Mouse (Mus musculus) forebrain, embryonic 14.5 days (tissue): Measurements from ENCODE around the gene Ssh1. TPM values are rescaled to one million over a fixed set of nuclear protein-coding genes. Genes with fewer than 3 reads are reported as not detected.
A peak's percentile ranks its signal among the peaks of the same experiment; 100 is the strongest.

Experiments
- ATAC-seq: fragments of 200-750 bp; cut with Nextera tagmentation; 2 replicates; pipeline ENCODE4 v1.8.0; 2017; ENCODE audit warnings: mild to moderate bottlenecking, moderate library complexity
- DNase-seq: peaks from one replicate; pipeline ENCODE4 v3.0.0-alpha.2; 2015; ENCODE audit warnings: low spot score
- H3K27ac ChIP-seq: fragments of 300-500 bp; sonication (generic); 2 replicates; pipeline ENCODE4 v1.5.1; 2014; ENCODE audit warnings: low read depth, mild to moderate bottlenecking, control low read depth, low read length, moderate library complexity
- H3K27me3 ChIP-seq: fragments of 300-500 bp; sonication (generic); replicated peaks from 2 replicates; pipeline ENCODE4 v1.6.1; 2014; ENCODE audit warnings: low read length, control low read depth, mixed read lengths; ENCODE audit not compliant: control insufficient read depth, insufficient read depth
- H3K36me3 ChIP-seq: fragments of 300-500 bp; sonication (generic); 2 replicates; pipeline ENCODE4 v1.6.1; 2014; ENCODE audit warnings: low read length, control low read depth; ENCODE audit not compliant: control insufficient read depth, insufficient read depth
- H3K4me1 ChIP-seq: fragments of 300-500 bp; sonication (generic); 2 replicates; pipeline ENCODE4 v1.6.1; 2014; ENCODE audit warnings: antibody characterized with exemption, low read length, control low read depth; ENCODE audit not compliant: control insufficient read depth, insufficient read depth
- H3K4me2 ChIP-seq: fragments of 300-500 bp; sonication (generic); 2 replicates; pipeline ENCODE4 v1.6.1; 2014; ENCODE audit warnings: mild to moderate bottlenecking, control low read depth, low read length
- H3K4me3 ChIP-seq: fragments of 300-500 bp; sonication (generic); 2 replicates; pipeline ENCODE4 v1.5.1; 2014; ENCODE audit warnings: low read depth, low read length, control low read depth
- H3K9ac ChIP-seq: fragments of 300-500 bp; sonication (generic); 2 replicates; pipeline ENCODE4 v1.6.1; 2014; ENCODE audit warnings: mild to moderate bottlenecking, low read length, control low read depth, moderate library complexity
- H3K9me3 ChIP-seq: fragments of 300-500 bp; sonication (generic); replicated peaks from 2 replicates; pipeline ENCODE4 v1.6.1; 2016; ENCODE audit warnings: low read length, control low read depth, mixed read lengths; ENCODE audit not compliant: control insufficient read depth
- WGBS: fragments of 180-500 bp; shearing (Covaris S2); extraction: QIAGEN DNeasy Blood & Tissue Kit; methylation state at CpG from one replicate; pipeline ENCODE4 v1.1.7; 2014; 5-methylcytosine and 5-hydroxymethylcytosine counted together
- polyA plus RNA-seq: library from polyadenylated mRNA; unstranded; fragments of >200 nt; fragmentation: Nextera tagmentation; extraction: Ambion mirVana; gene quantifications from 2 replicates; pipeline ENCODE4 v1.2.1, GENCODE M21; 2014

The Ssh1 gene
- polyA plus RNA-seq, 1 experiment from 2014 or later, result 16.0 TPM

DNA sequence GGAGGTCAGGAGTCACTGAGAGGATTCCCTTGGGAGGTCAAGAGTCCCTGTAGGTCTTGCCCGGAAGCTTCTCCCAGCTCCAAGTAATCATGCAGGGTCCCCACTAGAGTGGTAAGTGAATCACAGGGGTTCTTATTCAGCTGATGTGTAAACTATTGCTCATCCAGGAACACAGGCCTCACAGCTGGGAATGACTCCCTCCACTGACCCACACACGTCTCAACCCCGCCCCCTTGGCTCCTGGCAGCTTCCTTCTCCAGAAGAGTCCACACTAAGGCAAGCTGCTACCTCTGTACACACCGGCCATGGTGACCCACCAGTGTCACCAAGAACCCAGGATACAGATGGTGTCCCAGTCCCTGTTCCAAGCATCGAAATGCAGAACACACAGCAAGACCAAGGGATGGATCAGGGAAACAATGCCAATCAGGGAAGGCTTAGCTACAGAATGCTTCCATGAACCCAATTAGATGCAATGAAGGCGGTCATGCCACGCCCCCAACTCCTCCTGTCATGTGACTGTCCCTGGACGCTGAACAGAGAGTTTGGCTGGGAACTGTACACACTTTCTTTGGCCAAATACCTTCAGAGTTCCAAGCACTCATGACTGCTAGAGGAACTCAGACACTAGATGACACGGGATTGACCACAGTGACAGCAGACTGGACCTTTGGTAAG lies 18.0 kb downstream of the Ssh1 start:
- ATAC-seq (no peak), DNase-seq (peak; percentile 29)
- Histone ChIP-seq H3K4me3 (no peak overlapping the region), H3K4me1 (peaks cover 12% of the 10 kb centered on the region), H3K9ac (no peak overlapping the region), H3K4me2 (no peak overlapping the region), H3K9me3 (no peaks in the 10 kb centered on the region), H3K27ac (no peak overlapping the region), H3K36me3 (peaks cover 10% of the 10 kb centered on the region), H3K27me3 (no peaks in the 10 kb centered on the region)
- WGBS, result 63% methylated on average over 9 of the region's 9 CpGs

DNA sequence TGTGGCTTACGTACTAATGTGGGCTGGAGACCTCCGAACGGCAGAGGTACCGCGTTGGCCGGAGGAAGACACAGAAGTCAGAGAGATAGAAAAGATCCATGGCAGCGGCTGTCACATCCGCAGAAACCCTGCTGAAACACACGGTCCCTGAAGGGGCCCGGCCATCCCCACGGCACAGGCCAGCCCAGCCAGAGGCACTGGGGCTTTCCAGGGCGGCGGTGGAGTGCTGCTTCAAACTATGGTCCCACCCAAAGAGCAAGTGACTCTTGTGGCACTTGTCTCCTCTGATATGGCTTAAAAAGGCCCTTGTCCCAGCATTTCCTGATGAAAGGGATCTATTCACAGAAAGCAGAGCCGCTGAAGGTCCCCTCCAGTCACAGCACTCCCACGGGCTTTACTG lies 19.1 kb downstream of the Ssh1 start:
- 70% methylated on average over 15 of the region's 15 CpGs for WGBS
- Histone ChIP-seq H3K9ac (no peak overlapping the region), H3K27ac (no peak overlapping the region), H3K36me3 (peaks cover 17% of the 10 kb centered on the region), H3K9me3 (no peaks in the 10 kb centered on the region), H3K27me3 (no peaks in the 10 kb centered on the region), H3K4me2 (no peak overlapping the region), H3K4me3 (no peak overlapping the region), H3K4me1 (peaks cover 12% of the 10 kb centered on the region)
- ATAC-seq (no peak), DNase-seq (no peak)

DNA sequence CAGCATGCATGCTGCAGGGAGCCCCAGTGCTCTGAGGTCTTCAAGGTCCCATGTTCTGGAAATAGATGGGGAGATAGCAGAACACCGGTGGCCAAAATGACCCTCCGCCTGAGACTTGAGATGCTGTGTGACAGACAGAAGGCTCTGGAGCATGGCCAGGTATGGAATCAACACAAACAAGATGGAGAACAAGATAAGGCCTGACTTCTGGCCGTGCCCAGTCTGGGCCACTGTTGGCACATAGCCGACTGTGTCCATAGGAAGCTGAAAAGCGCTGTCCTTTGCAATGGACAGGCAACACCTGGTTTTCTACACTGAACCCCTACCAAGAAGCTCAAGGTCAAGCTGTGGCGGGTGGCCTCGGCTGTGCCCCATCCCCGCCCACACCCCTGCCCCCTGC lies 19.9 kb downstream of the Ssh1 start:
- WGBS, result 94% methylated on average over 8 of the region's 8 CpGs
- DNase-seq (no peak), ATAC-seq (no peak)
- H3K27me3 ChIP-seq, result no peaks in the 10 kb centered on the region
- H3K9ac ChIP-seq, result no peak overlapping the region
- peaks cover 24% of the 10 kb centered on the region for H3K36me3 ChIP-seq
- no peak overlapping the region for H3K4me3 ChIP-seq
- H3K27ac ChIP-seq, result 0 out of 2 replicates have a peak overlapping the region, but pooled peaks have one; percentile 0
- H3K4me2 ChIP-seq, result no peak overlapping the region
- peaks cover 12% of the 10 kb centered on the region for H3K4me1 ChIP-seq
- no peaks in the 10 kb centered on the region for H3K9me3 ChIP-seq

- DNase-seq, result peak; percentile 63
These were observed 20.8 kb downstream of the Ssh1 start for GRCm38 (mm10) chr5:113972589-113973515.

GRCm38 (mm10) chr5:113971434-113971960 lies 22.2 kb downstream of the Ssh1 start:
- Histone ChIP-seq H3K27ac (no peak overlapping the region), H3K4me3 (no peak overlapping the region), H3K27me3 (no peaks in the 10 kb centered on the region), H3K4me1 (peaks cover 12% of the 10 kb centered on the region), H3K4me2 (no peak overlapping the region), H3K9ac (no peak overlapping the region), H3K36me3 (peaks cover 30% of the 10 kb centered on the region), H3K9me3 (no peaks in the 10 kb centered on the region)
- 81% methylated on average over 10 of the region's 10 CpGs for WGBS
- ATAC-seq, result no peak
- DNase-seq, result no peak

More at GRCm38 (mm10) chr5:113972589-113973515, 20.8 kb downstream of the Ssh1 start:
- Histone ChIP-seq H3K36me3 (peaks cover 30% of the 10 kb centered on the region), H3K4me2 (peak overlapping the region; percentile 34), H3K27me3 (no peaks in the 10 kb centered on the region), H3K4me3 (no peak overlapping the region), H3K27ac (peak overlapping the region; percentile 72), H3K9me3 (no peaks in the 10 kb centered on the region), H3K9ac (peak overlapping the region; percentile 29), H3K4me1 (peaks cover 12% of the 10 kb centered on the region)
- WGBS, result 12% methylated on average over 18 of the region's 18 CpGs
- ATAC-seq, result peak; percentile 80

GRCm38 (mm10) chr5:113968371-113968770 lies 25.3 kb downstream of the Ssh1 start:
- Histone ChIP-seq H3K9me3 (no peaks in the 10 kb centered on the region), H3K27ac (no peak overlapping the region)
- ATAC-seq, result no peak

DNA sequence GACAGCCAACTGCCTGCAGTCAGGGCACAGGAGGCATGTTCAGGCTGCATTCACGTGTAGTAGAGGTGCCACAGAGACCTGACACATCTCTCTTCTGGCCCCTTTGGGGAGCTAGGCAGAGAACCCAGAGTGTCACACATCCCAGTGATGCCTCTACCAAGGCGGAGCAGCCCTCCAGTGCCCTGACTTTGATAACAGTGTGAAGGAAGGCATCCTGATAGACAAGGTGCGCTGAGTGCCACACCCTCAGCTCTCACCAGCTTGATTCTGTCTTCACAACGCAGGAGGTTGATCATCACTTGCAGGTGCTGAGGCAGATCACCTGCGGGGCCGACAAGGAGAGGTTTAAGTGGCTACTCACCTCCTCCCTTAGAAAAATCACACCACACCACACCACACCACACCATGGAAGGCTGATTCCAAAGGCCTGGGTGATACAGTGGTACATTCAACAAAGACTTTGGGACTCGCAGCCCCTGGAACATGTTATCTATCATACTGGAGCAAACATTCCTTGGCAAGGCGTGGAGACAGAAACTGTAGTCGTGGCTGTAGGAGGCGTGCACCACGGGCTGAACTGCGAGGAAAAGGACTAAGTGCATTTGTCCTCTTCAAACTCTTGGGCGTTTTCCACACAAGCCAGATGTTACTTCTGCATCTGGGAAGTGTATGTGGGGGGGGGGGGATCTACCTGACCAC lies 27.1 kb downstream of the Ssh1 start:
- 94% methylated on average over 13 of the region's 13 CpGs for WGBS
- Histone ChIP-seq H3K9me3 (no peaks in the 10 kb centered on the region), H3K4me2 (no peak overlapping the region), H3K4me3 (no peak overlapping the region), H3K9ac (no peak overlapping the region), H3K36me3 (peaks cover 50% of the 10 kb centered on the region), H3K27me3 (no peaks in the 10 kb centered on the region), H3K4me1 (no peaks in the 10 kb centered on the region), H3K27ac (no peak overlapping the region)
- ATAC-seq (no peak), DNase-seq (no peak)

More at GRCm38 (mm10) chr5:113968371-113968770, 25.3 kb downstream of the Ssh1 start:
- Histone ChIP-seq H3K36me3 (peaks cover 50% of the 10 kb centered on the region), H3K27me3 (no peaks in the 10 kb centered on the region), H3K4me3 (no peak overlapping the region), H3K9ac (no peak overlapping the region), H3K4me2 (no peak overlapping the region), H3K4me1 (peaks cover 8% of the 10 kb centered on the region)
- no peak for DNase-seq
- WGBS, result 65% methylated on average over 11 of the region's 11 CpGs

- Histone ChIP-seq H3K9me3 (no peaks in the 10 kb centered on the region), H3K36me3 (peaks cover 59% of the 10 kb centered on the region), H3K27me3 (no peaks in the 10 kb centered on the region), H3K4me1 (no peaks in the 10 kb centered on the region), H3K9ac (no peak overlapping the region), H3K4me2 (no peak overlapping the region), H3K4me3 (no peak overlapping the region), H3K27ac (no peak overlapping the region)
- WGBS, result 94% methylated on average over 7 of the region's 7 CpGs
- ATAC-seq (no peak), DNase-seq (no peak)
These were observed 28.0 kb downstream of the Ssh1 start for GRCm38 (mm10) chr5:113965659-113966185.
